Mouse (Mus musculus): ENCODE data around the gene Tent5b. TPM values are rescaled to one million over a fixed set of nuclear protein-coding genes. Genes with fewer than 3 reads are reported as not detected.

The Tent5b gene
- polyA plus RNA-seq, 1 experiment from 2014 or later = 0.50 TPM

GRCm38 (mm10) chr4:133493895-133494294, 14.0 kb downstream of the Tent5b start:
- Histone ChIP-seq H3K27me3 (peaks cover 57% of the 10 kb centered on the region), H3K9ac (no peak overlapping the region)

DNA sequence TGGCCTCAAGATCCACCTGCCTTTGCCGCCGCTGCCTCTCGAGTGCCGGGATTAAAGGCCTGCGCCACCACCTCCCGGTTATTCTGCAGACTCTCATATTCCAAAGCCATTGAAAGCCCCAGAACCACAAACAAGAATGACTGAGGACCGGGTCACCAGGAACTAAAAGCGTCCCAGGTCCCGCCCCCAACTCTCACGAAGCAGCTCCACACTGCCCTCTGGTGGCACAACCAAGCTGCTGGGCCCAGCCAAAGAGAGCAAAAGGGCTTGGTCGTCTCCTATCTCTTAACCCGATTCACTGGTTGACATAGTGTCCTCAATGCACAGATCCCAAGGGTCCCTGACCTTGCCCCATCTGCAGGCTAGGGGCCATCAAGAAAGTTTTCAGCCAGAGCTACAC, 14.5 kb downstream of the Tent5b start:
- Histone ChIP-seq H3K36me3 (replicated peaks) (no peaks in the 10 kb centered on the region), H3K27me3 (peaks cover 63% of the 10 kb centered on the region), H3K27ac (no peak overlapping the region), H3K9ac (no peak overlapping the region), H3K4me1 (peaks cover 34% of the 10 kb centered on the region), H3K9me3 (no peaks in the 10 kb centered on the region), H3K4me2 (peak overlapping the region; percentile 57), H3K4me3 (replicated peaks) (peak overlapping the region; percentile 29)
- no peak for ATAC-seq (ENCODE audit: low FRiP score)
- WGBS = under 1% methylated on average over 12 of the region's 12 CpGs

More at GRCm38 (mm10) chr4:133493895-133494294, 14.0 kb downstream of the Tent5b start:
- WGBS = 27% methylated on average over 9 of the region's 12 CpGs
- no peak for ATAC-seq (ENCODE audit: low FRiP score)
- Histone ChIP-seq H3K4me2 (peak overlapping the region; percentile 57), H3K4me3 (replicated peaks) (peak overlapping the region; percentile 29), H3K27ac (no peak overlapping the region), H3K36me3 (replicated peaks) (no peaks in the 10 kb centered on the region), H3K4me1 (peaks cover 35% of the 10 kb centered on the region), H3K9me3 (no peaks in the 10 kb centered on the region)

GRCm38 (mm10) chr4:133494867-133495266, 14.9 kb downstream of the Tent5b start:
- Histone ChIP-seq H3K4me2 (no peak overlapping the region; the same call in 1 of the 2 replicates), H3K27me3 (peaks cover 67% of the 10 kb centered on the region), H3K4me1 (peaks cover 30% of the 10 kb centered on the region), H3K9me3 (no peaks in the 10 kb centered on the region), H3K4me3 (replicated peaks) (no peak overlapping the region), H3K27ac (no peak overlapping the region), H3K36me3 (replicated peaks) (no peaks in the 10 kb centered on the region), H3K9ac (no peak overlapping the region)
- no peak for ATAC-seq (ENCODE audit: low FRiP score)
- 67% methylated on average over 4 of the region's 4 CpGs for WGBS

- peaks cover 76% of the 10 kb centered on the region for H3K27me3 ChIP-seq
- H3K4me2 ChIP-seq = no peak overlapping the region
- no peaks in the 10 kb centered on the region for H3K36me3 ChIP-seq (replicated peaks)
- H3K4me3 ChIP-seq (replicated peaks) = no peak overlapping the region
- H3K9ac ChIP-seq = no peak overlapping the region
- H3K4me1 ChIP-seq = peaks cover 29% of the 10 kb centered on the region
- WGBS = 38% methylated on average over 7 of the region's 7 CpGs
- no peaks in the 10 kb centered on the region for H3K9me3 ChIP-seq
- ATAC-seq (ENCODE audit: low FRiP score) = no peak
- no peak overlapping the region for H3K27ac ChIP-seq
Measured at GRCm38 (mm10) chr4:133495711-133496110, 15.8 kb downstream of the Tent5b start.

- peaks cover 26% of the 10 kb centered on the region for H3K4me1 ChIP-seq
- no peak overlapping the region for H3K27ac ChIP-seq
- no peak for ATAC-seq (ENCODE audit: low FRiP score)
- H3K4me2 ChIP-seq = peak overlapping the region; percentile 100
- peaks cover 87% of the 10 kb centered on the region for H3K27me3 ChIP-seq
- H3K9me3 ChIP-seq = no peaks in the 10 kb centered on the region
- 0 out of 2 replicates have a peak overlapping the region, but pooled peaks have one; percentile 65 for H3K9ac ChIP-seq
- peak overlapping the region; percentile 62 for H3K4me3 ChIP-seq (replicated peaks)
- no peaks in the 10 kb centered on the region for H3K36me3 ChIP-seq (replicated peaks)
- WGBS = 23% methylated on average over 6 of the region's 6 CpGs
Measured at GRCm38 (mm10) chr4:133496738-133497445, 17.0 kb downstream of the Tent5b start.

DNA sequence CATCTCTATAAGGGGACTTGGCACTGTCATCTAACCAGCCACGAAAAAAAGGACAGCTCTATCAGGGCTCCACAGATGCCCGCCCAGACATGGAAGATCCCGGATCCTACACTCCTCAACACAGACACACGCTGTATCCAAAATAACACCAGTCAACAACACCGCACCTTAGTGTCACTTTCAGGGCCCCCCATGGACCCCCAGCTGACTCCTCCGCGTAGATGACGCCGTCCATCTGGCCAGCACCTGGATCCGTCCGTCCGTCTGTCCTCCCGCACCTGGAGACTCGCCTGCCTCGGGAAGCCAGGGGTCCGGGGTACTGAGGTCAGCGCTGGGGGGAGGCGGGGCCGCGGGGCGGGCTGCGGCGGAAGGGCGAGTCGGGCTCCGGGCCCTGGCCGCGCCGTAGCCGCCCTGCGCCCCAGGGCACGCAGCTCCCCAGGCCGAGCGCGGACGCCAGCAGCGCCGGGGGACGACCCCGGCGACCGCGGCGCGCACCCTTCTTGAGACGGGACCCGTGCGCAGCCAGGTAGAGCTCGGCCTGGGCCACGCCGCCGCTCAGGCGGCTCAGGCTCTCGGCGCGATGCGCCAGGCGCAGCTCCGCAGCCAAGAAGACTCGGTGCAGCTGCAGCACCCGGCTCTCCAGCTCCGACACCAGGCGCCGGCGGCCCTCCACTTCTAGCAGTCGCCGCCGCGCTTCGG, 17.7 kb downstream of the Tent5b start:
- peak overlapping the region; percentile 100 for H3K4me2 ChIP-seq
- peaks cover 94% of the 10 kb centered on the region for H3K27me3 ChIP-seq
- H3K9ac ChIP-seq = peak overlapping the region; percentile 65
- under 1% methylated on average over 70 of the region's 70 CpGs for WGBS
- ATAC-seq (ENCODE audit: low FRiP score) = peak; percentile 49
- no peaks in the 10 kb centered on the region for H3K36me3 ChIP-seq (replicated peaks)
- peak overlapping the region; percentile 62 for H3K4me3 ChIP-seq (replicated peaks)
- H3K9me3 ChIP-seq = no peaks in the 10 kb centered on the region
- no peak overlapping the region for H3K27ac ChIP-seq
- H3K4me1 ChIP-seq = peaks cover 25% of the 10 kb centered on the region

DNA sequence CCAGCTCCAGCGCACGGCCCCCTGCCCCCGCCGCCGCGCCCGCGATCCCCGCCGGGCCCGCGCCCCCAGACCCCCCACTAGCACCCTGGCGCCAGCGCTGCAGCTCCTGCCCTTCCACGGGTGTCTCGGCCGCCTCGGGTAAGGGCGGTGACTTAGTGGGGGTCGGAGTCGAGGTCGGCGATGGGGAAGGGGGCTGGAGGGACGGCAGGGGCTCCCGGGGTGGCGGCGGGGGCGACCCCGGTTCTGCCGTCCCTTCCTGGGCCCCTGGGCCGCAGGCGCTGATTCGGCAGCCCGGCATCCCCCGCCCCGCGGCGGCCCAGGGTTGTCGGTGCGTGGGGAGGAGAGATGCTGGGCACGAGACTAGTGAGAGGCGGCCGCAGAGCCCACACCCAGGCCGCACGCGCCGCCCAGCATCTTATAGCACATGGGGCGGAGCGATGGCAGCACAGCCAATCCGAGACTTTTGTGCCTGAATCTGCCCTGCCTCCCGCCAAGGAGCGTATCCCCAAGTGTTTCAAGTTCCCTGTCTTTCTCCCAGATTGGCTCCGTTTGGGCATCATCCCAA, 18.3 kb downstream of the Tent5b start, which contains the start of gene Trnp1:
TSS of gene Trnp1 (minus strand) at position 391 of the 565 bp plus-strand sequence.
- under 1% methylated on average over 44 of the region's 53 CpGs for WGBS
- H3K36me3 ChIP-seq (replicated peaks) = no peaks in the 10 kb centered on the region
- peak within 1 kb of the TSS; percentile 65 for H3K9ac ChIP-seq
- H3K4me3 ChIP-seq (replicated peaks) = peak within 1 kb of the TSS; percentile 62
- peak within 1 kb of the TSS; percentile 100 for H3K4me2 ChIP-seq
- peaks cover 25% of the 10 kb centered on the region for H3K4me1 ChIP-seq
- H3K27me3 ChIP-seq = peaks cover 94% of the 10 kb centered on the region
- H3K9me3 ChIP-seq = no peaks in the 10 kb centered on the region
- ATAC-seq (ENCODE audit: low FRiP score) = peak; percentile 85
- no peak within 1 kb of the TSS for H3K27ac ChIP-seq

DNA sequence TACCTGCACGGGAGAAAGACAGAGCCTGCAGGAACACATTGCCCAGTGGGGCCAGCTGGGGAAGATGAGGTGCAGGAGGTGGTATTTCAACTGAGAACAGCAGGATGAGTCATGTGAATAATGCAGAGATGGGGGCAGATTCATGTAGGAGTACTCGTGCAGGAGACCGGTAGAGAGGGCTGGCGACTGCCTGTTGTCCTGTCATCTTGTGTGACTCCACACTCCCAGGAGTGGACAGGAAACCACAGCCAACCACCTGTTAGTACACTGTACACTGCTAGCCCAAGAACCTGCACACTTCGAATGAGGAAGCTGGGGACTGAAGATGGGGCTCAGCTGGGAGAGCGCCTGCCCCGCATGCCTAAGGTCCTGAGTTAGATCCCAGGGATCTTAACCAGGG, 21.6 kb downstream of the Tent5b start:
- no peak for ATAC-seq (ENCODE audit: low FRiP score)
- Histone ChIP-seq H3K9ac (no peak overlapping the region), H3K9me3 (no peaks in the 10 kb centered on the region), H3K4me2 (no peak overlapping the region), H3K27me3 (peaks cover 86% of the 10 kb centered on the region), H3K4me3 (replicated peaks) (no peak overlapping the region), H3K4me1 (peaks cover 19% of the 10 kb centered on the region), H3K27ac (no peak overlapping the region), H3K36me3 (replicated peaks) (no peaks in the 10 kb centered on the region)
- WGBS = 70% methylated on average over 7 of the region's 7 CpGs

GRCm38 (mm10) chr4:133504300-133504699, 24.4 kb downstream of the Tent5b start:
- no peak for ATAC-seq (ENCODE audit: low FRiP score)
- no peak overlapping the region for H3K27ac ChIP-seq
- H3K9ac ChIP-seq = no peak overlapping the region
- no peaks in the 10 kb centered on the region for H3K9me3 ChIP-seq
- no peaks in the 10 kb centered on the region for H3K4me1 ChIP-seq
- no peaks in the 10 kb centered on the region for H3K36me3 ChIP-seq (replicated peaks)
- H3K27me3 ChIP-seq = peaks cover 76% of the 10 kb centered on the region
- WGBS = 68% methylated on average over 5 of the region's 5 CpGs
- no peak overlapping the region for H3K4me2 ChIP-seq
- H3K4me3 ChIP-seq (replicated peaks) = no peak overlapping the region

GRCm38 (mm10) chr4:133504755-133505485, 25.0 kb downstream of the Tent5b start:
- Histone ChIP-seq H3K36me3 (replicated peaks) (no peaks in the 10 kb centered on the region), H3K27me3 (peaks cover 70% of the 10 kb centered on the region), H3K9me3 (no peaks in the 10 kb centered on the region), H3K4me3 (replicated peaks) (no peak overlapping the region), H3K4me2 (no peak overlapping the region), H3K4me1 (no peaks in the 10 kb centered on the region), H3K9ac (no peak overlapping the region), H3K27ac (no peak overlapping the region)
- no peak for ATAC-seq (ENCODE audit: low FRiP score)
- WGBS = 70% methylated on average over 9 of the region's 9 CpGs

DNA sequence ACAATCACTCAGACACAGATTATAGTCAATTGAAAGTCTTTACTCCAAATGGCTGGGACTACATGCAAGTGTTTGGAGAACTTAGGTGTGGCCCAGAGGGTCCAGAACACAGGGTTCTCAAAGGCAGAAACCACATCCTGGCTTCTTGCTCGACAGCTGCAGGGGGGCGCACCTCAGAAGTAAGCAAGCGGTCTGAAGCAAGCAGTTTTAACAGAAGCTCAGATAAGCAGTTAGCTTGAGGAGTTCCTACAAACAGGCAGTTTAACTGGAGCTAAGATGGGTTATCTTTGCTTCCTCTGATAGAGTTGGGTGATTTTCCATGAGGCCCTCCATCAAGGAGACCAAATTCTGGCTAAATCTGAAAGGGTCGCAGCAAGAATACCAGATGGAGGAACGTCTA, 26.6 kb downstream of the Tent5b start:
- H3K27me3 ChIP-seq = peaks cover 54% of the 10 kb centered on the region
- no peaks in the 10 kb centered on the region for H3K9me3 ChIP-seq
- no peak overlapping the region for H3K27ac ChIP-seq
- H3K4me1 ChIP-seq = no peaks in the 10 kb centered on the region
- no peak overlapping the region for H3K4me2 ChIP-seq
- no peak overlapping the region for H3K4me3 ChIP-seq (replicated peaks)
- no peaks in the 10 kb centered on the region for H3K36me3 ChIP-seq (replicated peaks)
- ATAC-seq (ENCODE audit: low FRiP score) = no peak
- H3K9ac ChIP-seq = no peak overlapping the region
- 74% methylated on average over 5 of the region's 5 CpGs for WGBS

DNA sequence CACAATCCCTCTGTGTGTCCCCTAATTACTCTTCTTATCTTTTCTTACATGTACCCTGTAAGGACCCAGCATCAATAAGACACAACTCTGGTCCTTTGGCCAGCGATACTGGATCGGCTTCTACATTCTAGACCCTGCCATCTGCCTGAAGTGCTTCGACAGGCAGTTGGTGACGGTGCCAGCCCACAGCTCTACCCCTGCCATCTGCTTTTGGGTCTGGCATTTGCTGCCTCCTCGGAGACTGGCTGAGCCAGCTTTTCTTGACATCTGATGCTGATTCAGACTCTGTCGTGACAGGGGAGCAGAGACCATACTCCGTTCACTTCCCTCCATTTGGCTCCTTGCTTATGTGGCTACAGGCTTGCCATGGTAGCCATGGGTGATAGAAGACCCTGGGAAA, 29.1 kb downstream of the Tent5b start:
- H3K36me3 ChIP-seq (replicated peaks) = no peaks in the 10 kb centered on the region
- no peak overlapping the region for H3K9ac ChIP-seq
- no peaks in the 10 kb centered on the region for H3K9me3 ChIP-seq
- H3K4me1 ChIP-seq = no peaks in the 10 kb centered on the region
- no peak overlapping the region for H3K4me3 ChIP-seq (replicated peaks)
- no peak overlapping the region for H3K27ac ChIP-seq
- WGBS = 85% methylated on average over 7 of the region's 7 CpGs
- H3K27me3 ChIP-seq = peaks cover 35% of the 10 kb centered on the region
- no peak overlapping the region for H3K4me2 ChIP-seq
- ATAC-seq (ENCODE audit: low FRiP score) = no peak

Measured in forebrain, embryonic 12.5 days (tissue).